Mouse (Mus musculus) ES-E14 (cell line): ENCODE measurements at regions not wholly inside any gene's neighbourhood (a gene's known extent, or its start where the extent isn't known, plus 50 kb on each side); places are given as distances from the start of the nearest gene placed in this dataset.

ENCODE experiments used
- DNase-seq: peaks from one replicate; pipeline ENCODE4 v3.0.0-alpha.2; 2013; ENCODE audit warnings: low read depth, low spot score
- H3K27ac ChIP-seq: 2 replicates; pipeline ENCODE4 v1.5.1; 2012; ENCODE audit warnings: low read depth, mild to moderate bottlenecking, low read length, moderate library complexity, mixed read lengths; ENCODE audit not compliant: poor library complexity, insufficient read depth, severe bottlenecking
- H3K36me3 ChIP-seq: 2 replicates; pipeline ENCODE4 v1.6.1; 2012; ENCODE audit warnings: mild to moderate bottlenecking, low read length, moderate library complexity, mixed read lengths; ENCODE audit not compliant: control insufficient read depth, poor library complexity, insufficient read depth, severe bottlenecking
- H3K4me1 ChIP-seq, 2 experiments: fragments of 150-350 bp in 1 of 2; sonication (generic) in 1 of 2; 2 replicates each; pipeline ENCODE4 v1.6.1; 2012; ENCODE audit warnings: low read length in 2 of 2, mild to moderate bottlenecking in 1 of 2, mixed read lengths in 1 of 2; ENCODE audit not compliant: control insufficient read depth in 2 of 2, insufficient read depth in 2 of 2, poor library complexity in 1 of 2
- H3K4me3 ChIP-seq, 2 experiments: fragments of 150-350 bp in 1 of 2; sonication (generic) in 1 of 2; 2 replicates each; pipeline ENCODE4 v1.5.1; 2012; ENCODE audit warnings: low read length in 2 of 2, low read depth in 1 of 2, mild to moderate bottlenecking in 1 of 2, mixed read lengths in 1 of 2; ENCODE audit not compliant: insufficient read depth in 1 of 2, poor library complexity in 1 of 2, severe bottlenecking in 1 of 2
- H3K9ac ChIP-seq: 2 replicates; pipeline ENCODE4 v1.6.1; 2012; ENCODE audit warnings: low read depth, mild to moderate bottlenecking, low read length, mixed read lengths; ENCODE audit not compliant: poor library complexity, insufficient read depth, severe bottlenecking
- H3K9me3 ChIP-seq: fragments of 150-350 bp; sonication (generic); 2 replicates; pipeline ENCODE4 v1.6.1; 2012; ENCODE audit warnings: low read depth, mild to moderate bottlenecking, low read length; ENCODE audit not compliant: control insufficient read depth, insufficient read depth
- CHD2 ChIP-seq: IDR thresholded peaks from 2 replicates; pipeline ENCODE4 v1.6.1; 2014; ENCODE audit warnings: mild to moderate bottlenecking, low read depth, low read length, inconsistent platforms
- HCFC1 ChIP-seq: IDR thresholded peaks from 2 replicates; pipeline ENCODE4 v1.6.1; 2012; ENCODE audit warnings: low read length, inconsistent platforms, borderline replicate concordance; ENCODE audit not compliant: insufficient read depth
- MAFK ChIP-seq: IDR thresholded peaks from 2 replicates; pipeline ENCODE4 v1.6.1; 2014; ENCODE audit warnings: mild to moderate bottlenecking, low read depth, low read length, inconsistent platforms; ENCODE audit not compliant: insufficient read depth
- ZC3H11A ChIP-seq: IDR thresholded peaks from 2 replicates; pipeline ENCODE4 v1.6.1; 2012; ENCODE audit warnings: low read depth, mild to moderate bottlenecking, inconsistent platforms, low read length, borderline replicate concordance
- ZNF384 ChIP-seq: IDR thresholded peaks from 2 replicates; pipeline ENCODE4 v1.6.1; 2012; ENCODE audit warnings: low read depth, low read length, inconsistent platforms
- in situ Hi-C, 2 experiments: fragments of 600-800 bp; cut with MboI; formaldehyde crosslinking; loops; one replicate each; pipeline ENCODE4 v1.15.1; 2025; ENCODE audit warnings: low sequenced_read_pairs in 2 of 2, inconsistent platforms in 1 of 2; ENCODE audit not compliant: unreplicated experiment in 2 of 2

DNA sequence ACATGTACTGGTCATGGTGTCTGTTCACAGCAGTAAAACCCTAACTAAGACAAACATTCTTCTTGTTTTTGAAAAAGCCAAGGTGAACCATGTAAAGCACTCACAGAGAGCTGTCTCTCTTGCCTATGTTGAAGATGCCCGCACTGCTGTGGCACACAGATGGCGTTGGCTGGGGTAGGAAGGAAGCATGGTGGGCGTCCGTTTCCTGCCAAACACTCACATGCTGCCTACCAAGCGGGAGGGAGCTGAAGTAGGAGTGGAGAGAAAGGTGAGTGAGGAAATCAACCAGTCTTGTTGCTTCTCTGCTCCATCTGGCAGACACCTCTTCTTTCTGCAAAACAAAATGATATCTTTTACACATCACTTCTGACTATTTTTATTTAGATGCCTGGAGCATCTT is 200.0 kb downstream of the Diras2 start:
- Histone ChIP-seq H3K4me1 (no peaks in the 10 kb centered on the region; a peak in 1 of 4 replicates), H3K36me3 (no peaks in the 10 kb centered on the region), H3K9me3 (no peaks in the 10 kb centered on the region), H3K27ac (no peak overlapping the region), H3K4me3 (no peak overlapping the region), H3K9ac (no peak overlapping the region)
- in situ Hi-C loops = no loop called here
- no peak for DNase-seq
- TF ChIP-seq ZC3H11A (no peak), HCFC1 (no peak), CHD2 (no peak), ZNF384 (no peak), MAFK (no peak)

- H3K9me3 ChIP-seq = no peaks in the 10 kb centered on the region
- no peak overlapping the region for H3K4me3 ChIP-seq
- in situ Hi-C loops = no loop called here
- H3K4me1 ChIP-seq = no peaks in the 10 kb centered on the region
- no peak overlapping the region for H3K9ac ChIP-seq
- H3K36me3 ChIP-seq = no peaks in the 10 kb centered on the region
- no peak for DNase-seq
- H3K27ac ChIP-seq = no peak overlapping the region
- TF ChIP-seq ZNF384 (no peak), CHD2 (no peak), HCFC1 (no peak), ZC3H11A (no peak), MAFK (no peak)
Measured at GRCm38 (mm10) chr13:52334962-52335361, 196.1 kb downstream of the Diras2 start.

- Histone ChIP-seq H3K27ac (no peak overlapping the region), H3K4me1 (no peaks in the 10 kb centered on the region), H3K4me3 (no peak overlapping the region), H3K9ac (no peak overlapping the region), H3K9me3 (no peaks in the 10 kb centered on the region), H3K36me3 (no peaks in the 10 kb centered on the region)
- in situ Hi-C loops = no loop called here
- TF ChIP-seq ZNF384 (no peak), MAFK (no peak), ZC3H11A (no peak), CHD2 (no peak), HCFC1 (no peak)
- DNase-seq = no peak
Measured at GRCm38 (mm10) chr13:52337936-52338335, 193.1 kb downstream of the Diras2 start.

GRCm38 (mm10) chr13:52339156-52339555 is 191.9 kb downstream of the Diras2 start:
- in situ Hi-C loops = no loop called here
- Histone ChIP-seq H3K36me3 (no peaks in the 10 kb centered on the region), H3K9me3 (no peaks in the 10 kb centered on the region), H3K27ac (no peak overlapping the region), H3K4me3 (no peak overlapping the region), H3K4me1 (no peaks in the 10 kb centered on the region), H3K9ac (no peak overlapping the region)
- no peak for DNase-seq
- no peak for TF ChIP-seq HCFC1
- TF ChIP-seq CHD2 = no peak
- TF ChIP-seq ZNF384 = no peak
- no peak for TF ChIP-seq ZC3H11A
- TF ChIP-seq MAFK = no peak

GRCm38 (mm10) chr13:52341981-52342380 is 189.1 kb downstream of the Diras2 start:
- H3K9ac ChIP-seq = no peak overlapping the region
- no peak overlapping the region for H3K27ac ChIP-seq
- H3K9me3 ChIP-seq = no peaks in the 10 kb centered on the region
- in situ Hi-C loops = no loop called here
- DNase-seq = no peak
- H3K36me3 ChIP-seq = no peaks in the 10 kb centered on the region
- no peak overlapping the region for H3K4me3 ChIP-seq
- no peaks in the 10 kb centered on the region for H3K4me1 ChIP-seq
- TF ChIP-seq MAFK = no peak
